Mouse (Mus musculus) layer of hippocampus, adult 9-10 months (tissue): ENCODE measurements at regions not wholly inside any gene's neighbourhood (a gene's known extent, or its start where the extent isn't known, plus 50 kb on each side); places are given as distances from the start of the nearest gene placed in this dataset.
A peak's percentile ranks its signal among the peaks of the same experiment; 100 is the strongest.
"Not testable (repeated sequence)": the region's sequence is repeated elsewhere in the genome, so short reads cannot be mapped to it uniquely, and the experiment has no call there.

ENCODE experiments used
- DNase-seq: peaks from one replicate; pipeline ENCODE4 v3.0.0; 2022; ENCODE audit warnings: low spot score

- DNase-seq: no peak
These were observed 1182.9 kb upstream of the Manea start for GRCm38 (mm10) chr4:27529565-27529964.

- no peak for DNase-seq
These were observed 1173.6 kb upstream of the Manea start for GRCm38 (mm10) chr4:27520295-27520694.

GRCm38 (mm10) chr4:27504829-27505804 is 1158.4 kb upstream of the Manea start:
- DNase-seq: no peak

GRCm38 (mm10) chr4:27497926-27498325 is 1151.2 kb upstream of the Manea start:
- peak; percentile 25 for DNase-seq

- no peak for DNase-seq
These were observed 1150.6 kb upstream of the Manea start for GRCm38 (mm10) chr4:27497274-27497673.

- no peak for DNase-seq
These were observed 1144.6 kb upstream of the Manea start for GRCm38 (mm10) chr4:27491312-27491711.

GRCm38 (mm10) chr4:27449901-27450300 is 1103.2 kb upstream of the Manea start:
- no peak for DNase-seq

- no peak for DNase-seq
These were observed 1099.6 kb upstream of the Manea start for GRCm38 (mm10) chr4:27446310-27446709.

GRCm38 (mm10) chr4:27429210-27429789 is 1082.6 kb upstream of the Manea start:
- no peak for DNase-seq

- DNase-seq: peak; percentile 41
These were observed 1079.2 kb upstream of the Manea start for GRCm38 (mm10) chr4:27425902-27426301.

- no peak for DNase-seq
These were observed 1077.2 kb upstream of the Manea start for GRCm38 (mm10) chr4:27423846-27424245.

GRCm38 (mm10) chr4:27418517-27418916 is 1071.8 kb upstream of the Manea start:
- no peak for DNase-seq

GRCm38 (mm10) chr4:27384941-27385340 is 1038.2 kb upstream of the Manea start:
- DNase-seq: not testable (repeated sequence)

GRCm38 (mm10) chr4:27346892-27347291 is 1000.2 kb upstream of the Manea start:
- DNase-seq: no peak

GRCm38 (mm10) chr4:27333279-27333678 is 986.6 kb upstream of the Manea start:
- DNase-seq: no peak
